In genomic region chr4:139639801-139640200, GRCm38 (mm10) we compare ENCODE assay signal across 18 mouse cellular contexts. TPM values are rescaled to one million over a fixed set of nuclear protein-coding genes. Genes with fewer than 3 reads are reported as not detected.
DNase-seq lines count a peak whose midpoint lies in the region; ATAC-seq lines count a peak whose summit lies in the region.
"Had no signal": no experiment of that assay in that cellular context is flagged by ENCODE, and none has a peak within 500 bp of the region (broad histone marks: within the 10 kb centered on the region; RNA-seq: fewer than 3 reads in every experiment).

No protein-coding gene starts in this region.

- H3K27ac ChIP-seq in midbrain, embryonic 10.5 days (replicated peaks): peak overlapping the region; percentile 68
- H3K27ac ChIP-seq in midbrain, embryonic 16.5 days (ENCODE audit: low read length): no peak overlapping the region
- H3K27ac ChIP-seq in hindbrain, embryonic 13.5 days: peak overlapping the region; percentile 40
- H3K27ac ChIP-seq: liver, embryonic 14.5 days; stomach, embryonic 15.5 days had no signal

- no peak for DNase-seq in midbrain, embryonic 10.5 days (ENCODE audit: low spot score)
- DNase-seq in kidney, postnatal 36 days: peak; percentile 36 to 44
- peak; percentile 25 for DNase-seq in splenic B cell, adult 2 months (ENCODE audit: low read depth, low spot score)
- DNase-seq in right cerebral cortex, adult 18-20 months: no peak
- no peak for DNase-seq in ovary, postnatal 10 days (ENCODE audit: low spot score)
- no peak for DNase-seq in gastrocnemius, adult 8-10 months (ENCODE audit: low spot score in 2 of 2)
- DNase-seq: cerebellum, postnatal 25 days; forebrain, postnatal 0 days; heart, postnatal 4 days had no signal

- H3K36me3 ChIP-seq in midbrain, embryonic 10.5 days: peaks cover 5% of the 10 kb centered on the region
- peaks cover 7% of the 10 kb centered on the region for H3K36me3 ChIP-seq in midbrain, embryonic 16.5 days (ENCODE audit: control insufficient read depth, insufficient read depth, low read length)
- H3K36me3 ChIP-seq in hindbrain, embryonic 13.5 days: peaks cover 32% of the 10 kb centered on the region
- H3K36me3 ChIP-seq in splenic B cell, adult 2 months (ENCODE audit: control insufficient read depth, insufficient read depth, low read length, poor library complexity, severe bottlenecking): no peaks in the 10 kb centered on the region
- H3K36me3 ChIP-seq: stomach, embryonic 15.5 days had no signal

- peaks cover 46% of the 10 kb centered on the region for H3K4me1 ChIP-seq in midbrain, embryonic 10.5 days
- peaks cover 14% of the 10 kb centered on the region for H3K4me1 ChIP-seq in midbrain, embryonic 16.5 days (ENCODE audit: control insufficient read depth, insufficient read depth, low read length)
- H3K4me1 ChIP-seq in hindbrain, embryonic 13.5 days (replicated peaks): peaks cover 49% of the 10 kb centered on the region

- no peak for ATAC-seq in midbrain, embryonic 16.5 days
- 0 out of 2 replicates have a peak, but pooled peaks have one; percentile 25 for ATAC-seq in hindbrain, embryonic 13.5 days (ENCODE audit: low FRiP score)
- ATAC-seq: CD4-positive, CD25-positive, alpha-beta regulatory T cell, adult 4 months; forebrain, postnatal 0 days had no signal

- WGBS in midbrain, embryonic 10.5 days: 35% methylated on average over 12 of the region's 12 CpGs
- 32% methylated on average over 12 of the region's 12 CpGs for WGBS in midbrain, embryonic 16.5 days
- WGBS in hindbrain, embryonic 13.5 days: 17% methylated on average over 12 of the region's 12 CpGs

- H3K9me3 ChIP-seq in midbrain, embryonic 10.5 days (replicated peaks): no peaks in the 10 kb centered on the region
- H3K9me3 ChIP-seq in midbrain, embryonic 16.5 days (replicated peaks; ENCODE audit: control insufficient read depth, low read length, poor library complexity, severe bottlenecking): no peaks in the 10 kb centered on the region
- H3K9me3 ChIP-seq in hindbrain, embryonic 13.5 days: no peaks in the 10 kb centered on the region
- H3K9me3 ChIP-seq: megakaryocyte, embryonic 14.5 days; stomach, embryonic 15.5 days had no signal

- peaks cover 44% of the 10 kb centered on the region for H3K27me3 ChIP-seq in midbrain, embryonic 10.5 days (ENCODE audit: low read depth, poor library complexity, severe bottlenecking)
- H3K27me3 ChIP-seq in midbrain, embryonic 16.5 days (ENCODE audit: control insufficient read depth, insufficient read depth, low read depth, low read length): no peaks in the 10 kb centered on the region; the same call in 1 of the 2 replicates
- peaks cover 38% of the 10 kb centered on the region for H3K27me3 ChIP-seq in hindbrain, embryonic 13.5 days
- no peaks in the 10 kb centered on the region for H3K27me3 ChIP-seq in splenic B cell, adult 2 months (ENCODE audit: control insufficient read depth, insufficient read depth, low read length, poor library complexity, severe bottlenecking)

- no peak overlapping the region for H3K9ac ChIP-seq in midbrain, embryonic 16.5 days (ENCODE audit: low read depth, low read length)
- peak overlapping the region; percentile 61 for H3K9ac ChIP-seq in hindbrain, embryonic 13.5 days
- H3K9ac ChIP-seq: forebrain, postnatal 0 days; liver, embryonic 14.5 days; stomach, embryonic 15.5 days had no signal

- no peak overlapping the region for H3K4me2 ChIP-seq in midbrain, embryonic 16.5 days (ENCODE audit: low read length)
- H3K4me2 ChIP-seq in hindbrain, embryonic 13.5 days: no peak overlapping the region
- H3K4me2 ChIP-seq: stomach, embryonic 15.5 days had no signal

- H3K4me3 ChIP-seq in midbrain, embryonic 10.5 days: no peak overlapping the region
- no peak overlapping the region for H3K4me3 ChIP-seq in midbrain, embryonic 16.5 days (ENCODE audit: low read depth, low read length)
- no peak overlapping the region for H3K4me3 ChIP-seq in hindbrain, embryonic 13.5 days
- H3K4me3 ChIP-seq: megakaryocyte, embryonic 14.5 days; stomach, embryonic 15.5 days had no signal

RNA-seq across cellular contexts. Expression of gene Tas1r2, which starts 13.5 kb away (rescaled TPM):
- 0.09 TPM in 1 of 2 replicates, not detected in the other for polyA plus RNA-seq in midbrain, embryonic 10.5 days (2016; fragmentation: Nextera tagmentation; extraction: Ambion mirVana)
- not detected in 2 replicates for polyA plus RNA-seq in midbrain, embryonic 16.5 days (2015; fragmentation: Nextera tagmentation; extraction: Ambion mirVana)
- polyA plus RNA-seq in hindbrain, embryonic 13.5 days (2015; fragmentation: Nextera tagmentation; extraction: Ambion mirVana): not detected in 2 replicates
- total RNA-seq in gastrocnemius, adult 8-10 months (2022): not detected
- total RNA-seq: granulocyte monocyte progenitor cell, adult 5-6 weeks; heart, postnatal 4 days; layer of hippocampus, postnatal 14 days had no signal
- polyA plus RNA-seq: CD4-positive, CD25-positive, alpha-beta regulatory T cell, adult 4 months; forebrain, postnatal 0 days; liver, embryonic 14.5 days; stomach, embryonic 15.5 days; urinary bladder, adult 2 months had no signal

RNA-seq across cellular contexts. Expression of gene Aldh4a1, which starts 17.1 kb away (rescaled TPM):
- 21.3 and 24.2 TPM in 2 replicates for polyA plus RNA-seq in midbrain, embryonic 10.5 days (2016; fragmentation: Nextera tagmentation; extraction: Ambion mirVana)
- polyA plus RNA-seq in midbrain, embryonic 16.5 days (2015; fragmentation: Nextera tagmentation; extraction: Ambion mirVana): 23.5 and 27.0 TPM in 2 replicates
- polyA plus RNA-seq in hindbrain, embryonic 13.5 days (2015; fragmentation: Nextera tagmentation; extraction: Ambion mirVana): 21.8 and 22.2 TPM in 2 replicates
- 10 to 100 TPM; 59.0 to 74.1 (median 66.3) TPM for total RNA-seq in gastrocnemius, adult 8-10 months (2022)

RNA-seq across cellular contexts. Expression of gene Gm21969, which starts 36.8 kb away (rescaled TPM):
- polyA plus RNA-seq in midbrain, embryonic 10.5 days (2016; fragmentation: Nextera tagmentation; extraction: Ambion mirVana): not detected in 2 replicates
- not detected in 2 replicates for polyA plus RNA-seq in midbrain, embryonic 16.5 days (2015; fragmentation: Nextera tagmentation; extraction: Ambion mirVana)
- not detected in 2 replicates for polyA plus RNA-seq in hindbrain, embryonic 13.5 days (2015; fragmentation: Nextera tagmentation; extraction: Ambion mirVana)
- not detected for total RNA-seq in gastrocnemius, adult 8-10 months (2022)
- total RNA-seq: forebrain, postnatal 0 days; granulocyte monocyte progenitor cell, adult 5-6 weeks; heart, postnatal 4 days; layer of hippocampus, postnatal 14 days had no signal
- polyA plus RNA-seq: CD4-positive, CD25-positive, alpha-beta regulatory T cell, adult 4 months; forebrain, postnatal 0 days; liver, embryonic 14.5 days; stomach, embryonic 15.5 days had no signal

Comparison
In these comparisons a context has a peak if more than half of its experiments do, and no peak if none do; other contexts are left out.
1. DNase-seq: peak in kidney, postnatal 36 days (2 of 2) and splenic B cell, adult 2 months (single experiment); none in midbrain, embryonic 10.5 days (single experiment), right cerebral cortex, adult 18-20 months (single experiment), ovary, postnatal 10 days (single experiment) and gastrocnemius, adult 8-10 months (0 of 2).